Comparison of ENCODE assay signal across 16 mouse cellular contexts in genomic region chr17:6794160-6794751, GRCm38 (mm10). TPM values are rescaled to one million over a fixed set of nuclear protein-coding genes. Genes with fewer than 3 reads are reported as not detected.
DNase-seq lines count a peak whose midpoint lies in the region; ATAC-seq lines count a peak whose summit lies in the region.
"Had no signal": no experiment of that assay in that cellular context is flagged by ENCODE, and none has a peak within 500 bp of the region (broad histone marks: within the 10 kb centered on the region; RNA-seq: fewer than 3 reads in every experiment).

No protein-coding gene starts in this region.

- no peaks in the 10 kb centered on the region for H3K9me3 ChIP-seq in forebrain, embryonic 13.5 days (replicated peaks)
- no peaks in the 10 kb centered on the region for H3K9me3 ChIP-seq in forebrain, embryonic 11.5 days (ENCODE audit: control insufficient read depth, low read length)
- H3K9me3 ChIP-seq: embryonic facial prominence, embryonic 12.5 days; forebrain, embryonic 10.5 days had no signal

- no peak overlapping the region for H3K27ac ChIP-seq in forebrain, embryonic 13.5 days
- no peak overlapping the region for H3K27ac ChIP-seq in forebrain, embryonic 11.5 days (ENCODE audit: low read depth, low read length)
- H3K27ac ChIP-seq: embryonic facial prominence, embryonic 12.5 days had no signal

- H3K4me2 ChIP-seq in forebrain, embryonic 13.5 days, result no peak overlapping the region
- H3K4me2 ChIP-seq in forebrain, embryonic 11.5 days (ENCODE audit: low read depth, low read length, severe bottlenecking), result no peak overlapping the region
- H3K4me2 ChIP-seq: embryonic facial prominence, embryonic 12.5 days; midbrain, embryonic 11.5 days had no signal

- H3K4me1 ChIP-seq in forebrain, embryonic 13.5 days, result peaks cover 5% of the 10 kb centered on the region; the same call in 1 of the 2 replicates
- H3K4me1 ChIP-seq in forebrain, embryonic 11.5 days (replicated peaks; ENCODE audit: control insufficient read depth, insufficient read depth, low read length), result no peaks in the 10 kb centered on the region

- H3K9ac ChIP-seq in forebrain, embryonic 13.5 days, result 0 out of 2 replicates have a peak overlapping the region, but pooled peaks have one; percentile 2
- no peak overlapping the region for H3K9ac ChIP-seq in forebrain, embryonic 11.5 days (ENCODE audit: low read length)

- 72% methylated on average over 12 of the region's 12 CpGs for WGBS in forebrain, embryonic 13.5 days
- 72% methylated on average over 12 of the region's 12 CpGs for WGBS in forebrain, embryonic 11.5 days

- no peaks in the 10 kb centered on the region for H3K27me3 ChIP-seq in forebrain, embryonic 13.5 days
- no peaks in the 10 kb centered on the region for H3K27me3 ChIP-seq in forebrain, embryonic 11.5 days (ENCODE audit: control insufficient read depth, insufficient read depth, low read length)
- H3K27me3 ChIP-seq: embryonic facial prominence, embryonic 12.5 days had no signal

- no peak for ATAC-seq in forebrain, embryonic 13.5 days
- ATAC-seq in forebrain, embryonic 11.5 days (replicated peaks; ENCODE audit: low FRiP score), result no peak
- ATAC-seq in granulocyte monocyte progenitor cell, adult 5-6 weeks (replicated peaks; ENCODE audit: poor library complexity, severe bottlenecking), result peak; percentile 88
- peak; percentile 33; the same call in 1 of the 2 replicates for ATAC-seq in neutrophil, adult 5-6 weeks (ENCODE audit: extremely low read depth, insufficient number of reproducible peaks, low FRiP score, poor library complexity, severe bottlenecking)

- no peaks in the 10 kb centered on the region for H3K36me3 ChIP-seq in forebrain, embryonic 13.5 days (ENCODE audit: poor library complexity, severe bottlenecking)
- H3K36me3 ChIP-seq in forebrain, embryonic 11.5 days (ENCODE audit: control insufficient read depth, insufficient read depth, low read length), result no peaks in the 10 kb centered on the region
- H3K36me3 ChIP-seq: embryonic facial prominence, embryonic 12.5 days; forebrain, embryonic 10.5 days had no signal

- no peak for DNase-seq in forebrain, embryonic 11.5 days (ENCODE audit: low spot score)
- DNase-seq in lung, postnatal 36 days, result peak; percentile 27
- DNase-seq in lung, postnatal 10 days, result no peak
- no peak for DNase-seq in gastrocnemius, postnatal 25 days
- DNase-seq in heart, adult 11 months, result no peak
- DNase-seq: cerebellum, adult 9-10 months; heart, postnatal 4 days; kidney, adult 2 months; liver; lung, adult 2 months had no signal

- no peak overlapping the region for H3K4me3 ChIP-seq in forebrain, embryonic 13.5 days
- H3K4me3 ChIP-seq in forebrain, embryonic 11.5 days (ENCODE audit: low read depth, low read length), result no peak overlapping the region
- H3K4me3 ChIP-seq: embryonic facial prominence, embryonic 12.5 days; forebrain, embryonic 10.5 days had no signal

RNA-seq across cellular contexts. Expression of gene Ezr, which starts 11.7 kb away (rescaled TPM):
- polyA plus RNA-seq in forebrain, embryonic 13.5 days (2015; fragmentation: Nextera tagmentation; extraction: Ambion mirVana), result 113 and 117 TPM in 2 replicates
- polyA plus RNA-seq in forebrain, embryonic 11.5 days (2014; fragmentation: Nextera tagmentation; extraction: Ambion mirVana), result 122 and 135 TPM in 2 replicates
- 44.2 and 55.0 TPM in 2 replicates for total RNA-seq in granulocyte monocyte progenitor cell, adult 5-6 weeks (2014; fragmentation: Nextera tagmentation)
- 99.7 and 110 TPM in 2 replicates for total RNA-seq in granulocyte monocyte progenitor cell, adult 5-6 weeks (2017)
- total RNA-seq in neutrophil, adult 5-6 weeks (2017), result 651 and 692 TPM in 2 replicates
- total RNA-seq in gastrocnemius, postnatal 25 days (2021), result 1 to 10 TPM; 2.2 to 2.9 TPM

Comparison
In these comparisons a context has a peak if more than half of its experiments do, and no peak if none do; other contexts are left out.
1. ATAC-seq: peak in granulocyte monocyte progenitor cell, adult 5-6 weeks (single experiment) and neutrophil, adult 5-6 weeks (single experiment); none in forebrain, embryonic 13.5 days (single experiment) and forebrain, embryonic 11.5 days (single experiment).
2. RNA of gene Ezr, which starts 11.7 kb away (total RNA-seq): 651 to 692 TPM in neutrophil, adult 5-6 weeks and 44.2 to 110 TPM in granulocyte monocyte progenitor cell, adult 5-6 weeks; 2.2 to 2.9 TPM in gastrocnemius, postnatal 25 days; every median in the first group is over 10 times any median in the second.